Mouse (Mus musculus) ES-Bruce4 (cell line): ENCODE results near the gene Skor1.

Source experiments
- CTCF ChIP-seq: IDR thresholded peaks from one replicate; pipeline ENCODE4 v1.8.1; 2011; ENCODE audit warnings: low read depth, low read length
- EP300 ChIP-seq: IDR thresholded peaks from 2 replicates; pipeline ENCODE4 v1.6.1; 2011; ENCODE audit warnings: low read depth, low read length; ENCODE audit not compliant: insufficient read depth
- POLR2A ChIP-seq: IDR thresholded peaks from one replicate; pipeline ENCODE4 v1.8.1; 2011; ENCODE audit warnings: low read length; ENCODE audit not compliant: insufficient read depth

- TF ChIP-seq CTCF (no peak), POLR2A (no peak), EP300 (no peak)
These were observed 47.4 kb upstream of the Skor1 start for GRCm38 (mm10) chr9:63196114-63196682.
